Comparison of ENCODE assay signal across 8 mouse cellular contexts in the genomic region with DNA sequence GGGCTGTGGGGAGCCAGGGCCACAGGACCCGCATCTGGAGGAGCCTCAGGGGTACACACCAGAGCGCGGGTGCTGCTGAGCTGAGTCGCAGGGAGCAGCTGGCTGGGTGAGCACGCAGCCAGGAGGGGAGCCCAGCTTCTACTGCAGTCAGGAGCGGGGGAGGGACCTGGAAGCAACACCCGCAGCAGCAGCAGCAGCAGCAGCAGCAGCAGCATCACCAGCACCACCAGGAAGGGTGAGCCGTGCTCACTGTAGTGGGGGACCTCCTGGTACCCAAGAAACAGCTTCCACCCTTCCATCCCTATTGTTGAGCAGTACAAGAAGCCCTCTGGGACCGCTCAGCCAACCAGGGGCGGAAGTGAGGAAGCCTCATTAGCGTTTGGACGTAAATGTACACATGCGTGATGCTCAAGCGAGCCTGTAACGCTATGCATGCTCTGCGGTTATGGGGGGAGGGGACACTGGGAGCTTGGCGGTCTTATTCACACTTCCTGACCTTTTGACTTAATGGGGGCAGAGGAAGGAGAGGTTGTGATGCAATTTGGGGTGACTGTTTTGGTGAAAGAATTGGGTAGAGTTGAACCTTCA. TPM values are rescaled to one million over a fixed set of nuclear protein-coding genes. Genes with fewer than 3 reads are reported as not detected.
DNase-seq lines count a peak whose midpoint lies in the region; ATAC-seq lines count a peak whose summit lies in the region.

No protein-coding gene starts in this region.

- no peaks in the 10 kb centered on the region for H3K9me3 ChIP-seq in embryonic facial prominence, embryonic 14.5 days (ENCODE audit: control insufficient read depth, low read length)
- H3K9me3 ChIP-seq in heart, embryonic 10.5 days, result no peaks in the 10 kb centered on the region
- no peaks in the 10 kb centered on the region for H3K9me3 ChIP-seq in liver, embryonic 12.5 days (replicated peaks)

- peak; percentile 92 for ATAC-seq in embryonic facial prominence, embryonic 14.5 days (ENCODE audit: low read depth)
- peak; percentile 64 for ATAC-seq in liver, embryonic 12.5 days
- ATAC-seq in monocyte, adult 5-6 weeks (replicated peaks; ENCODE audit: insufficient number of reproducible peaks, low FRiP score, low TSS enrichment, poor library complexity, severe bottlenecking), result peak; percentile 93

- 0% methylated on average over 17 of the region's 17 CpGs for WGBS in embryonic facial prominence, embryonic 14.5 days
- WGBS in heart, embryonic 10.5 days, result 2% methylated on average over 17 of the region's 17 CpGs
- 1% methylated on average over 17 of the region's 17 CpGs for WGBS in liver, embryonic 12.5 days (ENCODE audit: insufficient replicate concordance)

- H3K9ac ChIP-seq in embryonic facial prominence, embryonic 14.5 days (ENCODE audit: low read depth, low read length), result peak overlapping the region; percentile 62
- H3K9ac ChIP-seq in liver, embryonic 12.5 days, result peak overlapping the region; percentile 46

- H3K27me3 ChIP-seq in embryonic facial prominence, embryonic 14.5 days (replicated peaks; ENCODE audit: control insufficient read depth, insufficient read depth, low read length), result no peaks in the 10 kb centered on the region
- H3K27me3 ChIP-seq in heart, embryonic 10.5 days (ENCODE audit: insufficient read depth, poor library complexity, severe bottlenecking), result no peaks in the 10 kb centered on the region
- H3K27me3 ChIP-seq in liver, embryonic 12.5 days (replicated peaks), result 0 out of 2 replicates have a peak, but pooled peaks cover 5% of the 10 kb centered on the region

- H3K36me3 ChIP-seq in embryonic facial prominence, embryonic 14.5 days (ENCODE audit: control insufficient read depth, insufficient read depth, low read length), result no peaks in the 10 kb centered on the region
- H3K36me3 ChIP-seq in heart, embryonic 10.5 days, result no peaks in the 10 kb centered on the region
- H3K36me3 ChIP-seq in liver, embryonic 12.5 days, result no peaks in the 10 kb centered on the region

- H3K4me3 ChIP-seq in embryonic facial prominence, embryonic 14.5 days (ENCODE audit: low read depth, low read length), result peak overlapping the region; percentile 37
- peak overlapping the region; percentile 69 for H3K4me3 ChIP-seq in heart, embryonic 10.5 days
- H3K4me3 ChIP-seq in liver, embryonic 12.5 days, result peak overlapping the region; percentile 46

- DNase-seq in urinary bladder, postnatal 25 days (ENCODE audit: low spot score), result peak; percentile 9
- no peak for DNase-seq in urinary bladder, postnatal 10 days (ENCODE audit: low spot score)
- DNase-seq in embryonic facial prominence, embryonic 14.5 days (ENCODE audit: low spot score), result peak; percentile 88
- DNase-seq in heart, embryonic 10.5 days (ENCODE audit: low spot score), result peak; percentile 78
- peak; percentile 21 to 41 for DNase-seq in kidney, postnatal 25 days
- peak; percentile 17 to 61 for DNase-seq in spleen, postnatal 4 days (ENCODE audit: low spot score in 2 of 2)

- peak overlapping the region; percentile 88 for H3K27ac ChIP-seq in embryonic facial prominence, embryonic 14.5 days (replicated peaks; ENCODE audit: low read depth, low read length)
- H3K27ac ChIP-seq in heart, embryonic 10.5 days, result peak overlapping the region; percentile 85
- H3K27ac ChIP-seq in liver, embryonic 12.5 days, result peak overlapping the region; percentile 37; the same call in 1 of the 2 replicates

- peak overlapping the region; percentile 65 for H3K4me2 ChIP-seq in embryonic facial prominence, embryonic 14.5 days (ENCODE audit: low read depth, low read length)
- H3K4me2 ChIP-seq in liver, embryonic 12.5 days, result peak overlapping the region; percentile 72

- H3K4me1 ChIP-seq in embryonic facial prominence, embryonic 14.5 days (ENCODE audit: control insufficient read depth, insufficient read depth, low read length), result peaks cover 11% of the 10 kb centered on the region
- H3K4me1 ChIP-seq in heart, embryonic 10.5 days, result peaks cover 9% of the 10 kb centered on the region
- H3K4me1 ChIP-seq in liver, embryonic 12.5 days, result peaks cover 9% of the 10 kb centered on the region; the same call in 1 of the 2 replicates

RNA-seq across cellular contexts. Expression of a gene that starts 17.2 kb away (rescaled TPM):
- 12.0 and 12.3 TPM in 2 replicates for polyA plus RNA-seq in embryonic facial prominence, embryonic 14.5 days (2014; fragmentation: Nextera tagmentation; extraction: Ambion mirVana)
- polyA plus RNA-seq in heart, embryonic 10.5 days (2016; fragmentation: Nextera tagmentation; extraction: Ambion mirVana), result 7.4 and 11.1 TPM in 2 replicates
- polyA plus RNA-seq in liver, embryonic 12.5 days (2016; fragmentation: Nextera tagmentation; extraction: Ambion mirVana), result 14.6 and 15.2 TPM in 2 replicates
- total RNA-seq in monocyte, adult 5-6 weeks (2017), result 2.5 to 6.9 TPM (median 5.4 TPM) in 3 replicates

RNA-seq across cellular contexts. Expression of a gene that starts 17.4 kb away (rescaled TPM):
- 53.9 and 66.8 TPM in 2 replicates for polyA plus RNA-seq in embryonic facial prominence, embryonic 14.5 days (2014; fragmentation: Nextera tagmentation; extraction: Ambion mirVana)
- 7.2 and 11.2 TPM in 2 replicates for polyA plus RNA-seq in heart, embryonic 10.5 days (2016; fragmentation: Nextera tagmentation; extraction: Ambion mirVana)
- polyA plus RNA-seq in liver, embryonic 12.5 days (2016; fragmentation: Nextera tagmentation; extraction: Ambion mirVana), result 7.1 and 9.0 TPM in 2 replicates
- total RNA-seq in monocyte, adult 5-6 weeks (2017), result 1.9 to 18.8 TPM (median 3.1 TPM) in 3 replicates

Comparison
In these comparisons a context has a peak if more than half of its experiments do, and no peak if none do; other contexts are left out.
1. H3K27ac ChIP-seq: peak in every context shown above with its lines; median percentile 88 in embryonic facial prominence, embryonic 14.5 days; 85 in heart, embryonic 10.5 days; 37 in liver, embryonic 12.5 days.